Mouse (Mus musculus) heart, adult 2 months (tissue): Measurements from ENCODE around the gene Gm17387.

Source experiments
- CTCF ChIP-seq: fragments of 200-600 bp; IDR thresholded peaks from 2 replicates; pipeline ENCODE4 v1.8.1; 2022; ENCODE audit warnings: antibody characterized with exemption, mild to moderate bottlenecking, moderate library complexity
- POLR2A ChIP-seq: fragments of 200-500 bp; IDR thresholded peaks from 2 replicates; pipeline ENCODE4 v1.6.1; 2011; ENCODE audit warnings: mild to moderate bottlenecking, low read depth, low read length, control low read depth; ENCODE audit not compliant: insufficient read depth

GRCm38 (mm10) chr7:141064175-141064574 lies 35.2 kb downstream of the Gm17387 start:
- TF ChIP-seq CTCF, result no peak
- no peak for TF ChIP-seq POLR2A
